Mouse (Mus musculus): ENCODE results near the gene Gpc5. TPM values are rescaled to one million over a fixed set of nuclear protein-coding genes. Genes with fewer than 3 reads are reported as not detected.

Gpc5 gene
- polyA plus RNA-seq, 1 experiment from 2014 or later: 2.1 TPM

- Histone ChIP-seq H3K27ac (replicated peaks) (no peak overlapping the region), H3K9ac (replicated peaks) (no peak overlapping the region), H3K4me3 (no peak overlapping the region), H3K9me3 (no peaks in the 10 kb centered on the region), H3K4me1 (no peaks in the 10 kb centered on the region), H3K4me2 (replicated peaks) (no peak overlapping the region), H3K27me3 (no peaks in the 10 kb centered on the region), H3K36me3 (no peaks in the 10 kb centered on the region)
- peak; percentile 61 for ATAC-seq (replicated peaks)
- 53% methylated on average over 14 of the region's 14 CpGs for WGBS
Measured at GRCm38 (mm10) chr14:115392894-115393524, 301.0 kb downstream of the Gpc5 start.

DNA sequence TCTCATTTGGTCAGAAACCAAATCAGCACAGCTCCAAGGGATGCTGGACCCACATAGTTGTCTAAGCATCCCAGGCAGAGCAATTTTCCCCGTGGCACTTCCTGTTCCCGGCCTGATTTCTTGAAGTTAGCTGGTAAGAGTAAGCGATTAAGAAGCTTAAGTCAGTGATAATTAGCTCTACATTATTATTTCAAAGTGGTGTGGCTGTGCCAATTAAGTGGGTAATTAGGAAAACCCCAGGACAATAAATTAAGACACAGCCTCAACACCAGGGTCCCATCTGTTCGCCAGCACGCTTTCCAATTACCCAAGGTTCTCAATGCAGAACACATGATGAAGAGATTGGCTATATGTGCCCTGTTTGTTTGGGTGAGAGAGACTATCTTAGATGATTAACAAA, 314.6 kb downstream of the Gpc5 start:
- peak; percentile 85 for ATAC-seq (replicated peaks)
- Histone ChIP-seq H3K27ac (replicated peaks) (no peak overlapping the region), H3K27me3 (no peaks in the 10 kb centered on the region), H3K4me2 (replicated peaks) (no peak overlapping the region), H3K4me3 (no peak overlapping the region), H3K4me1 (no peaks in the 10 kb centered on the region), H3K36me3 (no peaks in the 10 kb centered on the region), H3K9me3 (no peaks in the 10 kb centered on the region), H3K9ac (replicated peaks) (no peak overlapping the region)
- 11% methylated on average over 5 of the region's 5 CpGs for WGBS

DNA sequence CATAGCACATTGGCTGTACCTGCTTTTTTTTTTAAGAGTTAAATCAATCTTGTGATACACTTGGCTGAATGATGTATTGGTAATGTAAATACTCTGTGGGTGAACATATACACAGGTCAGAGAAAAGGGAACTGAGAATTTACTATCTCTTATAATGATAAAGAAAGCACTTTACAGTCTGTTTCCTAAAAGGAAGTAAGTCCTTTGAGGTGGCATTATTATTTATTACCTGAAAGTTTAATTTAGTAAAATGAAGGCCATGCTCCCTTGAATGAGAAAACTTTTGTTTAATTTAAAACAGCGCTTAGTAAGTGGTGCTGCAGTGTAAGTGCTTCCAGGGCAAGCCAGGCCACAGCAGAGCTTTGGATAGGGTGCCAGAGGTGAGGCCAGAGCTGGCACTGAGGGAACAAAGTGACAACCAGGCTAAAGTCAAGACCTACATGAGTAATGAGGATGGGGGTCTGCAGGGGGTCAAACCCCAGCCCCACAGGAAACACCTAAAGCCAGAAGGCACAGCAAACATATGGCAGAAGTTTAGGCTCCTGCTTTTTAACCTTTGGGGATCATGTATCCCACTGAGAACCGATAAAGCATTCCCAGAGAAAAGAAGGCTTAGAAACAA, 315.4 kb downstream of the Gpc5 start:
- H3K4me3 ChIP-seq: no peak overlapping the region
- no peaks in the 10 kb centered on the region for H3K36me3 ChIP-seq
- H3K4me2 ChIP-seq (replicated peaks): no peak overlapping the region
- 60% methylated on average over 2 of the region's 2 CpGs for WGBS
- H3K27me3 ChIP-seq: no peaks in the 10 kb centered on the region
- no peak for ATAC-seq (replicated peaks)
- H3K4me1 ChIP-seq: no peaks in the 10 kb centered on the region
- H3K27ac ChIP-seq (replicated peaks): no peak overlapping the region
- no peak overlapping the region for H3K9ac ChIP-seq (replicated peaks)
- H3K9me3 ChIP-seq: no peaks in the 10 kb centered on the region

- Histone ChIP-seq H3K36me3 (no peaks in the 10 kb centered on the region), H3K9me3 (no peaks in the 10 kb centered on the region), H3K4me3 (no peak overlapping the region), H3K27me3 (no peaks in the 10 kb centered on the region), H3K4me2 (replicated peaks) (no peak overlapping the region), H3K9ac (replicated peaks) (no peak overlapping the region), H3K27ac (replicated peaks) (no peak overlapping the region), H3K4me1 (no peaks in the 10 kb centered on the region)
- 92% methylated on average over 1 of the region's 1 CpGs for WGBS
- ATAC-seq (replicated peaks): no peak
Measured at GRCm38 (mm10) chr14:115410881-115411280, 318.9 kb downstream of the Gpc5 start.

DNA sequence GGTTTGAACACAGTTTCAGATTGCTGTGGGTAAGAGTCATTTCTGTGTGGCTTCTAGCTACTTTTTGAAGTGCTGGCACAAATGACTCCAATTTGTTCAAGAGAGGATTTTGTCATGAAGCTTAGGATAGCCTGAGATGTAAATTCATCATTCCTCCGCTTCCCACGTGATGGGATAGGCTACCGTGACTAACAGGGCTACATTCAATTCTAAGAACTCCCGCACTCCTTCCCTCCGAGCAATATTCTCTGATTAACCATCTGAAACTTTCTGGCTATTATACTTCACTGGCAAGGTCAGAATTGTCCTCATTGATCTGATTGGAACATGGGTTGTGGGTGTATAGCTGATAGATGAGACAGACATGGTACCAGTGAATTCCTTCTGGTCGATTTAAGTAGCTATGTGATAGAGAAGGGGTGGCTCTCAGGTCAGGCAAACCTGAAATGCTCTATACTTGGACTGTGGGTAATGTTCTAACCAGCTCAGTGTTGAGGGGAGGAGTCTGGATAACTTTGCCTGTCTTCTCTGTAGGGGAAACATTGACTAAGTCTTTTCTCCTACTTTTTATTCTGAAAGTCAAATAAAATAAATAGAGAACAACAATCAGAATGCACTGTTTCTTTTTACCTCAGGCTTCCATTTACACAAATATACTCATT, 319.6 kb downstream of the Gpc5 start:
- Histone ChIP-seq H3K9me3 (no peaks in the 10 kb centered on the region), H3K27ac (replicated peaks) (no peak overlapping the region), H3K4me1 (no peaks in the 10 kb centered on the region), H3K9ac (replicated peaks) (no peak overlapping the region), H3K4me2 (replicated peaks) (no peak overlapping the region), H3K36me3 (no peaks in the 10 kb centered on the region), H3K4me3 (no peak overlapping the region), H3K27me3 (no peaks in the 10 kb centered on the region)
- WGBS: 78% methylated on average over 6 of the region's 6 CpGs
- no peak for ATAC-seq (replicated peaks)

GRCm38 (mm10) chr14:115412821-115413220, 320.8 kb downstream of the Gpc5 start:
- 86% methylated on average over 3 of the region's 3 CpGs for WGBS
- ATAC-seq (replicated peaks): no peak
- H3K4me3 ChIP-seq: no peak overlapping the region
- H3K4me1 ChIP-seq: no peaks in the 10 kb centered on the region
- H3K9ac ChIP-seq (replicated peaks): no peak overlapping the region
- H3K4me2 ChIP-seq (replicated peaks): no peak overlapping the region
- H3K27ac ChIP-seq (replicated peaks): no peak overlapping the region
- H3K9me3 ChIP-seq: no peaks in the 10 kb centered on the region
- no peaks in the 10 kb centered on the region for H3K36me3 ChIP-seq
- H3K27me3 ChIP-seq: no peaks in the 10 kb centered on the region

DNA sequence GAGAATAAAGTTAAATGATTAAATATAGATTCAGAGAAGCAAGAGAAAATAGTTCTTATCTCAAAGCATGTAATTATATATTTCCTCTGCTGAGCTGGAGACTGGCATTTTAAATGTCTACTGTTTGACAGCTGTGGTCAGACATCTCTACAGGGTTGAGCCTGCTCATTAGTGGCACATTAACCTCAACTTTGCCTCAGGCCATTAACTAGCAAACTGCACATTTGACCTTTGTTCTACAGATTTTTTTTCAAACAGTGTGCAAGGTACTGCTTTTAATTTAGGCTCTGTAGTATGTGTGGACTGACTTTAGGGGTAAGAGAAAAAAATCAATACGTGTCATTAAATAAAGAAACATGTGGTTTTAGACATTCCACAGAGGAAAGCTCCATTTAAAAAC, 321.4 kb downstream of the Gpc5 start:
- Histone ChIP-seq H3K9ac (replicated peaks) (no peak overlapping the region), H3K27ac (replicated peaks) (no peak overlapping the region), H3K4me2 (replicated peaks) (no peak overlapping the region), H3K36me3 (no peaks in the 10 kb centered on the region), H3K4me1 (no peaks in the 10 kb centered on the region), H3K9me3 (no peaks in the 10 kb centered on the region), H3K27me3 (no peaks in the 10 kb centered on the region), H3K4me3 (no peak overlapping the region)
- ATAC-seq (replicated peaks): no peak
- 60% methylated on average over 1 of the region's 1 CpGs for WGBS

GRCm38 (mm10) chr14:115414545-115414944, 322.5 kb downstream of the Gpc5 start:
- Histone ChIP-seq H3K27ac (replicated peaks) (no peak overlapping the region), H3K9me3 (no peaks in the 10 kb centered on the region), H3K4me1 (no peaks in the 10 kb centered on the region), H3K4me3 (no peak overlapping the region), H3K4me2 (replicated peaks) (no peak overlapping the region), H3K9ac (replicated peaks) (no peak overlapping the region), H3K36me3 (no peaks in the 10 kb centered on the region), H3K27me3 (no peaks in the 10 kb centered on the region)
- ATAC-seq (replicated peaks): no peak
- WGBS: 69% methylated on average over 5 of the region's 5 CpGs

DNA sequence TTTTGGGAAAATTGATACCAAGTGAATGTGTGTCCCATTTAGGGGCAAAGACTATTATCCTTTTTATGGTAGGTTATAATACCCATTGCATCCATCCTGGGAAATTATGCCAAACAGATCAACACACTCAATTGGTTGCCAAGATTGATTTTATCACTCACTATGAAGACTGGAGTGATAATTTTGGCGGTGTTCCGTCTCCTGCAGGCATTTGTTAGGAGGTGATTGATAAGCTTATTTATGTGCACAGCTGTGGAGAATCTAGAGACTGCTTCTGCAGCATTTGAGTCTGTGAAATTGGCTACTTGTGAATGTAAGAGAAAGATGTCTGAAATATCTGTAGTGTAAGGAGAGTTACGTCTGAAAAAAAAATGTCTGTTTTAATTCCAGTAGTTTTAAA, 340.0 kb downstream of the Gpc5 start:
- Histone ChIP-seq H3K4me3 (no peak overlapping the region), H3K4me1 (no peaks in the 10 kb centered on the region), H3K4me2 (replicated peaks) (no peak overlapping the region), H3K36me3 (no peaks in the 10 kb centered on the region), H3K9me3 (no peaks in the 10 kb centered on the region), H3K27ac (replicated peaks) (no peak overlapping the region), H3K9ac (replicated peaks) (no peak overlapping the region), H3K27me3 (no peaks in the 10 kb centered on the region)
- ATAC-seq (replicated peaks): no peak
- 65% methylated on average over 3 of the region's 3 CpGs for WGBS

GRCm38 (mm10) chr14:115432368-115432767, 340.4 kb downstream of the Gpc5 start:
- ATAC-seq (replicated peaks): no peak
- 83% methylated on average over 3 of the region's 3 CpGs for WGBS
- no peak overlapping the region for H3K9ac ChIP-seq (replicated peaks)
- H3K4me1 ChIP-seq: no peaks in the 10 kb centered on the region
- H3K4me2 ChIP-seq (replicated peaks): no peak overlapping the region
- H3K9me3 ChIP-seq: no peaks in the 10 kb centered on the region
- no peaks in the 10 kb centered on the region for H3K27me3 ChIP-seq
- H3K36me3 ChIP-seq: no peaks in the 10 kb centered on the region
- no peak overlapping the region for H3K27ac ChIP-seq (replicated peaks)
- no peak overlapping the region for H3K4me3 ChIP-seq

DNA sequence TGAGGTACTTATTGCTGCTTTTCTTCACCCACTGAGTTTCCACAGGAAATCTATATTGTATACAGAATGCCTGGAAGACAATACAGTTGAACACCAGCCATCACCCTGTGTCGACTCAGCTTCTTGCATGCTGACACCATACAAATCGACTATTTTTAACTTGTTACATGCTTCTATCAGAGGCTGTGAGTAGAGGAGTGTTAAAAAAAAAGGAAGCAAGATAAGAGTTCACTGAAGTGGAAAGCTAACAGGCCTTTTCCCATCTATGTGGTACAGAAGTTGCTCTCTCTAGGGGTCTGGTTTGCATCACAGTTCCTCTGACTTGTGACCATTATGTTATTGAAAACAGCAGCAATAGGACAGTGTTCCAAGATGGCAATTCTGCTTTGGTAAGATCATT, 344.6 kb downstream of the Gpc5 start:
- Histone ChIP-seq H3K4me3 (no peak overlapping the region), H3K27me3 (no peaks in the 10 kb centered on the region), H3K4me2 (replicated peaks) (no peak overlapping the region), H3K9me3 (no peaks in the 10 kb centered on the region), H3K4me1 (no peaks in the 10 kb centered on the region), H3K9ac (replicated peaks) (no peak overlapping the region), H3K36me3 (no peaks in the 10 kb centered on the region), H3K27ac (replicated peaks) (no peak overlapping the region)
- 68% methylated on average over 2 of the region's 2 CpGs for WGBS
- ATAC-seq (replicated peaks): no peak

GRCm38 (mm10) chr14:115444789-115445770, 353.1 kb downstream of the Gpc5 start:
- peak; percentile 72 for ATAC-seq (replicated peaks)
- H3K9me3 ChIP-seq: no peaks in the 10 kb centered on the region
- H3K9ac ChIP-seq (replicated peaks): no peak overlapping the region
- 49% methylated on average over 10 of the region's 10 CpGs for WGBS
- no peaks in the 10 kb centered on the region for H3K36me3 ChIP-seq
- H3K4me2 ChIP-seq (replicated peaks): no peak overlapping the region
- H3K4me3 ChIP-seq: no peak overlapping the region
- 0 out of 2 replicates have a peak overlapping the region, but pooled peaks have one; percentile 8 for H3K27ac ChIP-seq (replicated peaks)
- H3K27me3 ChIP-seq: no peaks in the 10 kb centered on the region
- peaks cover 10% of the 10 kb centered on the region for H3K4me1 ChIP-seq
